Mouse (Mus musculus) heart, postnatal 36 days (tissue): ENCODE results near the gene Olfr293. TPM values are rescaled to one million over a fixed set of nuclear protein-coding genes. Genes with fewer than 3 reads are reported as not detected.

Experiments used
- DNase-seq, 2 experiments: peaks; one replicate each; pipeline ENCODE4 v3.0.0; 2021 to 2022
- intact Hi-C: fragments of 180-260 bp; cut with DNase I; formaldehyde crosslinking; loops from one replicate; pipeline ENCODE4 v1.15.1; 2025
- total RNA-seq, 2 experiments: library from RNA; stranded (reverse); gene quantifications; 2 replicates each; pipeline ENCODE4 v1.2.3; 2021

Gene Olfr293
- not detected for total RNA-seq

GRCm38 (mm10) chr7:86648761-86649160, at the start of gene Olfr293:
Gene Olfr293 (plus strand): TSS chr7:86649061.
- no peak for DNase-seq
- intact Hi-C loops: no loop called here

GRCm38 (mm10) chr7:86616543-86616942, 32.3 kb upstream of the Olfr293 start, which contains the start of gene Olfr294:
Gene Olfr294 (minus strand): TSS chr7:86616643.
- intact Hi-C loops: no loop called here

GRCm38 (mm10) chr7:86688030-86688429, 39.2 kb downstream of the Olfr293 start, which contains the start of gene Olfr292:
Gene Olfr292 (plus strand): TSS chr7:86688330.
- DNase-seq: no peak
- intact Hi-C loops: no loop called here

More at GRCm38 (mm10) chr7:86616543-86616942, 32.3 kb upstream of the Olfr293 start, which contains the start of gene Olfr294:
- DNase-seq: no peak

Other genes with a start within 250 kb of the Olfr293 start
- not detected for gene Olfr301, start 245.2 kb upstream of the Olfr293 start, total RNA-seq
- not detected for gene Olfr299, start 189.1 kb upstream of the Olfr293 start, total RNA-seq
- not detected for gene Olfr298, start 156.6 kb upstream of the Olfr293 start, total RNA-seq
- gene Olfr297, start 129.1 kb upstream of the Olfr293 start, total RNA-seq: not detected
- not detected for gene Olfr295, start 65.2 kb upstream of the Olfr293 start, total RNA-seq
- gene Olfr294, start 32.4 kb upstream of the Olfr293 start, total RNA-seq: not detected
- gene Olfr292, start 39.3 kb downstream of the Olfr293 start, total RNA-seq: not detected
- gene Folh1, start 126.9 kb downstream of the Olfr293 start, total RNA-seq: under 1 TPM in 1 of 2 experiments, not detected in 1; 0.44 TPM
- gene Vmn2r77, start 146.0 kb downstream of the Olfr293 start, total RNA-seq: not detected